Mouse (Mus musculus) forebrain, embryonic 11.5 days (tissue): ENCODE results near the gene Rep15. TPM values are rescaled to one million over a fixed set of nuclear protein-coding genes. Genes with fewer than 3 reads are reported as not detected.

Experiments
- ATAC-seq: fragments of 200-750 bp; cut with Nextera tagmentation; replicated peaks from 2 replicates; pipeline ENCODE4 v1.8.0; 2017; ENCODE audit warnings: moderate TSS enrichment; ENCODE audit not compliant: low FRiP score
- DNase-seq: peaks from one replicate; pipeline ENCODE4 v3.0.0-alpha.2; 2017; ENCODE audit warnings: low spot score
- H3K27ac ChIP-seq: fragments of 300-500 bp; sonication (generic); 2 replicates; pipeline ENCODE4 v1.5.1; 2014; ENCODE audit warnings: low read depth, low read length
- H3K27me3 ChIP-seq: fragments of 300-500 bp; sonication (generic); 2 replicates; pipeline ENCODE4 v1.6.1; 2014; ENCODE audit warnings: mild to moderate bottlenecking, low read length, mixed read lengths; ENCODE audit not compliant: control insufficient read depth, insufficient read depth
- H3K36me3 ChIP-seq: fragments of 300-500 bp; sonication (generic); 2 replicates; pipeline ENCODE4 v1.6.1; 2014; ENCODE audit warnings: mild to moderate bottlenecking, low read length, moderate library complexity, mixed read lengths; ENCODE audit not compliant: control insufficient read depth, insufficient read depth
- H3K4me1 ChIP-seq: fragments of 300-500 bp; sonication (generic); replicated peaks from 2 replicates; pipeline ENCODE4 v1.6.1; 2014; ENCODE audit warnings: low read length, mixed read lengths; ENCODE audit not compliant: control insufficient read depth, insufficient read depth
- H3K4me2 ChIP-seq: fragments of 300-500 bp; sonication (generic); 2 replicates; pipeline ENCODE4 v1.6.1; 2014; ENCODE audit warnings: low read depth, mild to moderate bottlenecking, low read length, moderate library complexity, mixed read lengths; ENCODE audit not compliant: severe bottlenecking
- H3K4me3 ChIP-seq: fragments of 300-500 bp; sonication (generic); 2 replicates; pipeline ENCODE4 v1.5.1; 2014; ENCODE audit warnings: low read depth, low read length
- H3K9ac ChIP-seq: fragments of 300-500 bp; sonication (generic); 2 replicates; pipeline ENCODE4 v1.6.1; 2014; ENCODE audit warnings: low read length
- H3K9me3 ChIP-seq: fragments of 300-500 bp; sonication (generic); 2 replicates; pipeline ENCODE4 v1.6.1; 2016; ENCODE audit warnings: low read length, mixed read lengths; ENCODE audit not compliant: control insufficient read depth
- whole genome bisulfite sequencing: fragments of 180-500 bp; shearing (Covaris S2); extraction: QIAGEN DNeasy Blood & Tissue Kit; methylation state at CpG from one replicate; pipeline ENCODE4 v1.1.7; 2014; 5-methylcytosine and 5-hydroxymethylcytosine counted together
- polyA plus RNA-seq: library from polyadenylated mRNA; unstranded; fragments of >200 nt; fragmentation: Nextera tagmentation; extraction: Ambion mirVana; gene quantifications from 2 replicates; pipeline ENCODE4 v1.2.1, GENCODE M21; 2014

The Rep15 gene
- polyA plus RNA-seq, 1 experiment from 2014 or later, result 1.3 TPM

- DNase-seq (peak; percentile 81), ATAC-seq (0 out of 2 replicates have a peak, but pooled peaks have one; percentile 42)
- WGBS, result 57% methylated on average over 3 of the region's 3 CpGs
- no peak overlapping the region for H3K4me3 ChIP-seq
- no peak overlapping the region for H3K9ac ChIP-seq
- H3K4me2 ChIP-seq, result no peak overlapping the region
- H3K9me3 ChIP-seq, result no peaks in the 10 kb centered on the region
- H3K4me1 ChIP-seq, result no peaks in the 10 kb centered on the region
- no peak overlapping the region for H3K27ac ChIP-seq
- H3K27me3 ChIP-seq, result no peaks in the 10 kb centered on the region
- H3K36me3 ChIP-seq, result no peaks in the 10 kb centered on the region
Measured at GRCm38 (mm10) chr6:147008148-147008547, 24.2 kb upstream of the Rep15 start.

- Histone ChIP-seq H3K4me1 (no peaks in the 10 kb centered on the region), H3K4me3 (no peak overlapping the region)
- ATAC-seq, result no peak
Measured at GRCm38 (mm10) chr6:147010358-147010757, 22.0 kb upstream of the Rep15 start.

GRCm38 (mm10) chr6:147010811-147011520 lies 21.4 kb upstream of the Rep15 start:
- Histone ChIP-seq H3K27me3 (no peaks in the 10 kb centered on the region), H3K27ac (no peak overlapping the region), H3K4me3 (no peak overlapping the region), H3K4me2 (no peak overlapping the region), H3K4me1 (no peaks in the 10 kb centered on the region), H3K9ac (no peak overlapping the region), H3K9me3 (no peaks in the 10 kb centered on the region), H3K36me3 (no peaks in the 10 kb centered on the region; the same call in 1 of the 2 replicates)
- ATAC-seq (no peak), DNase-seq (no peak)
- 91% methylated on average over 15 of the region's 15 CpGs for WGBS

More at GRCm38 (mm10) chr6:147010358-147010757, 22.0 kb upstream of the Rep15 start:
- H3K27ac ChIP-seq, result no peak overlapping the region
- H3K4me2 ChIP-seq, result no peak overlapping the region
- no peaks in the 10 kb centered on the region; the same call in 1 of the 2 replicates for H3K36me3 ChIP-seq
- no peak for DNase-seq
- no peaks in the 10 kb centered on the region for H3K27me3 ChIP-seq
- no peaks in the 10 kb centered on the region for H3K9me3 ChIP-seq
- no peak overlapping the region for H3K9ac ChIP-seq
- 92% methylated on average over 6 of the region's 6 CpGs for WGBS

GRCm38 (mm10) chr6:147011555-147011954 lies 20.8 kb upstream of the Rep15 start:
- Histone ChIP-seq H3K4me3 (no peak overlapping the region), H3K4me2 (no peak overlapping the region), H3K36me3 (no peaks in the 10 kb centered on the region; the same call in 1 of the 2 replicates), H3K9ac (no peak overlapping the region), H3K27ac (no peak overlapping the region), H3K4me1 (no peaks in the 10 kb centered on the region), H3K27me3 (no peaks in the 10 kb centered on the region), H3K9me3 (no peaks in the 10 kb centered on the region)
- WGBS, result 71% methylated on average over 6 of the region's 6 CpGs
- DNase-seq (no peak), ATAC-seq (no peak)

- WGBS, result 85% methylated on average over 6 of the region's 6 CpGs
- no peaks in the 10 kb centered on the region for H3K4me1 ChIP-seq
- H3K9ac ChIP-seq, result no peak overlapping the region
- H3K27me3 ChIP-seq, result no peaks in the 10 kb centered on the region
- H3K27ac ChIP-seq, result no peak overlapping the region
- no peak overlapping the region for H3K4me2 ChIP-seq
- ATAC-seq, result no peak
- no peaks in the 10 kb centered on the region for H3K9me3 ChIP-seq
- H3K36me3 ChIP-seq, result no peaks in the 10 kb centered on the region; the same call in 1 of the 2 replicates
- no peak overlapping the region for H3K4me3 ChIP-seq
- no peak for DNase-seq
Measured at GRCm38 (mm10) chr6:147011977-147012376, 20.4 kb upstream of the Rep15 start.

- ATAC-seq (no peak), DNase-seq (no peak)
- WGBS, result 82% methylated on average over 1 of the region's 1 CpGs
- no peaks in the 10 kb centered on the region for H3K27me3 ChIP-seq
- H3K4me1 ChIP-seq, result no peaks in the 10 kb centered on the region
- H3K9me3 ChIP-seq, result no peaks in the 10 kb centered on the region
- H3K4me2 ChIP-seq, result no peak overlapping the region
- no peak overlapping the region for H3K9ac ChIP-seq
- no peak overlapping the region for H3K27ac ChIP-seq
- no peaks in the 10 kb centered on the region; the same call in 1 of the 2 replicates for H3K36me3 ChIP-seq
- no peak overlapping the region for H3K4me3 ChIP-seq
Measured at GRCm38 (mm10) chr6:147013546-147013945, 18.8 kb upstream of the Rep15 start.

- Histone ChIP-seq H3K27ac (no peak overlapping the region), H3K36me3 (no peaks in the 10 kb centered on the region; the same call in 1 of the 2 replicates), H3K9me3 (no peaks in the 10 kb centered on the region), H3K4me1 (no peaks in the 10 kb centered on the region), H3K27me3 (no peaks in the 10 kb centered on the region), H3K4me3 (no peak overlapping the region), H3K9ac (no peak overlapping the region), H3K4me2 (no peak overlapping the region)
- ATAC-seq (no peak), DNase-seq (no peak)
- 85% methylated on average over 4 of the region's 4 CpGs for WGBS
Measured at GRCm38 (mm10) chr6:147017906-147018305, 14.5 kb upstream of the Rep15 start.

- Histone ChIP-seq H3K36me3 (no peaks in the 10 kb centered on the region; the same call in 1 of the 2 replicates), H3K4me2 (no peak overlapping the region), H3K9me3 (no peaks in the 10 kb centered on the region), H3K4me3 (no peak overlapping the region), H3K27ac (no peak overlapping the region), H3K9ac (no peak overlapping the region), H3K27me3 (no peaks in the 10 kb centered on the region), H3K4me1 (no peaks in the 10 kb centered on the region)
- ATAC-seq, result no peak
- no peak for DNase-seq
- 94% methylated on average over 5 of the region's 5 CpGs for WGBS
Measured at GRCm38 (mm10) chr6:147018364-147018763, 14.0 kb upstream of the Rep15 start.

- no peaks in the 10 kb centered on the region for H3K27me3 ChIP-seq
- H3K4me2 ChIP-seq, result no peak overlapping the region
- ATAC-seq (no peak), DNase-seq (no peak)
- H3K27ac ChIP-seq, result no peak overlapping the region
- 95% methylated on average over 5 of the region's 5 CpGs for WGBS
- no peaks in the 10 kb centered on the region for H3K4me1 ChIP-seq
- H3K9me3 ChIP-seq, result no peaks in the 10 kb centered on the region
- no peak overlapping the region for H3K4me3 ChIP-seq
- no peaks in the 10 kb centered on the region for H3K36me3 ChIP-seq
- H3K9ac ChIP-seq, result no peak overlapping the region
Measured at GRCm38 (mm10) chr6:147021181-147021580, 11.2 kb upstream of the Rep15 start.
